Mouse (Mus musculus) kidney, adult 2 months (tissue): ENCODE measurements around the gene Tns4.

Experiments used
- CTCF ChIP-seq: fragments of 200-500 bp; conservative IDR thresholded peaks from 2 replicates; pipeline ENCODE4 v1.5.1; 2011; ENCODE audit warnings: low read depth, mild to moderate bottlenecking, control low read depth, low read length, moderate library complexity, mixed read lengths; ENCODE audit not compliant: insufficient read depth, insufficient read length
- POLR2A ChIP-seq: fragments of 200-500 bp; IDR thresholded peaks from one replicate; pipeline ENCODE4 v1.6.1; 2011; ENCODE audit warnings: low read depth, low read length, control low read depth

- TF ChIP-seq CTCF = no peak
- no peak for TF ChIP-seq POLR2A
Observed at GRCm38 (mm10) chr11:99060435-99060834, 28.7 kb downstream of the Tns4 start.
